Mouse (Mus musculus) CH12.LX (cell line): ENCODE data around the gene Rac3.

ENCODE experiments used
- CHD1 ChIP-seq: IDR thresholded peaks from 2 replicates; pipeline ENCODE4 v1.6.1; 2012; ENCODE audit warnings: low read depth, low read length, improper control_type of control experiment, inconsistent platforms
- CTCF ChIP-seq, 2 experiments: IDR thresholded peaks in 1 of 2; conservative IDR thresholded peaks in 1 of 2; 2 replicates each; pipeline ENCODE4 v1.5.1; 2011 to 2012; ENCODE audit warnings: low read depth in 2 of 2, low read length in 2 of 2, improper control_type of control experiment in 1 of 2, inconsistent platforms in 1 of 2, mild to moderate bottlenecking in 1 of 2, moderate library complexity in 1 of 2
- E2F4 ChIP-seq: IDR thresholded peaks from 2 replicates; pipeline ENCODE4 v1.6.1; 2011; ENCODE audit warnings: low read depth, low read length, improper control_type of control experiment; ENCODE audit not compliant: insufficient replicate concordance
- HCFC1 ChIP-seq: IDR thresholded peaks from 2 replicates; pipeline ENCODE4 v1.6.1; 2012; ENCODE audit warnings: low read depth, mild to moderate bottlenecking, inconsistent platforms, low read length, improper control_type of control experiment
- NELFE ChIP-seq: IDR thresholded peaks from 2 replicates; pipeline ENCODE4 v1.6.1; 2011; ENCODE audit warnings: low read depth, low read length, improper control_type of control experiment
- NRF1 ChIP-seq: IDR thresholded peaks from 2 replicates; pipeline ENCODE4 v1.6.1; 2014; ENCODE audit warnings: low read depth, mild to moderate bottlenecking, inconsistent platforms, low read length, improper control_type of control experiment, moderate library complexity
- ZMIZ1 ChIP-seq: IDR thresholded peaks from 2 replicates; pipeline ENCODE4 v1.6.1; 2012; ENCODE audit warnings: low read depth, mild to moderate bottlenecking, inconsistent platforms, low read length, improper control_type of control experiment
- ZNF384 ChIP-seq: IDR thresholded peaks from 2 replicates; pipeline ENCODE4 v1.6.1; 2012; ENCODE audit warnings: low read depth, low read length, improper control_type of control experiment, inconsistent platforms

DNA sequence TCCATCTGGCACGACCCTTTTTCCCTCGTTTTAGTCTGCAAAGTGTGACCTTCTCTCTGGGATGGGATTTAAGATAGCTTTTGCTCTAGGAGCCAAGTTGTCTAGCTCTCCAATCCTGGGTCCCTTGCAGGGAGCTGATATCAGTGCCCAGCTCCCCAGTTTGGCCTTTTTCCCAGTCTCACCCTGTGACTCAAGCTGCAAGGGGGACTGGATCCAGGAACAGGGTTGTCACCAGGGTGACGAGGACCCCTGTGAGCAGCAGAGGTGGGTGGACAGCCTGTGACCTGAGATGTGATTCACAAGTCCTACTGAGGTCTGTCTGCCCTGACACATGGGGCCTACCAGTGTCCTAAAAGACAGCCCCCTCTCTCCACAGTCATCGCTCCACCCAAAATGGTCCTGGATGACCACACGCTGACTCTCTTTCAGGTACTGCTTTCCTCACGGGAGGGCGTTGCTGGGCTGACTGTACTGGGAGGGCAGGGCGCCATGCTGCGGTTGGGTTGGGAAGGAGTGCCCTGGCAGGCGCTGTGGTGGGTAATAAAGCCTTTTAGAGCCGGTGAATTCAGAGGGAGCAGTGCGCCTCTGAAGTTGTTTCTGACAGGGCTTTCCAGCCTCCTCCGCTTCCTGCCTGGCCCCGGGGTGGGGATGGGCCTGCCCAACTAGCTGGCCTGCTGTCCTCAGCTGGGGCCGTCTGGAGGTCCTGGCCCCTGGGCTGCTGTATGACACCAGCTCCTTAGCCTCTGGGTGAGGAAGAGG is 17.4 kb upstream of the Rac3 start:
- TF ChIP-seq CHD1: no peak
- no peak for TF ChIP-seq NELFE
- TF ChIP-seq CTCF (conservative IDR thresholded peaks at IDR 0.05 in 1 of 2, IDR thresholded peaks at IDR 0.05 in 1 of 2; ENCODE audit: low read depth in 2 of 2, low read length in 2 of 2): no peak
- no peak for TF ChIP-seq ZMIZ1
- TF ChIP-seq E2F4: no peak
- no peak for TF ChIP-seq NRF1
- TF ChIP-seq HCFC1: no peak
- TF ChIP-seq ZNF384: no peak
